Mouse (Mus musculus): ENCODE data around the gene Cysrt1. TPM values are rescaled to one million over a fixed set of nuclear protein-coding genes. Genes with fewer than 3 reads are reported as not detected.

The Cysrt1 gene
- polyA plus RNA-seq (2014; fragmentation: Illumina TruSeq; extraction: RNeasy Lipid Tissue Mini Kit (QIAGEN cat#74804); ENCODE audit: low read depth, low replicate concordance) = not detected

GRCm38 (mm10) chr2:25242101-25242506 is at the start of gene Cysrt1, which contains the start of gene Rnf208:
Gene Cysrt1 (minus strand): TSS chr2:25242452.
Gene Rnf208 (plus strand): TSS chr2:25242255.

DNA sequence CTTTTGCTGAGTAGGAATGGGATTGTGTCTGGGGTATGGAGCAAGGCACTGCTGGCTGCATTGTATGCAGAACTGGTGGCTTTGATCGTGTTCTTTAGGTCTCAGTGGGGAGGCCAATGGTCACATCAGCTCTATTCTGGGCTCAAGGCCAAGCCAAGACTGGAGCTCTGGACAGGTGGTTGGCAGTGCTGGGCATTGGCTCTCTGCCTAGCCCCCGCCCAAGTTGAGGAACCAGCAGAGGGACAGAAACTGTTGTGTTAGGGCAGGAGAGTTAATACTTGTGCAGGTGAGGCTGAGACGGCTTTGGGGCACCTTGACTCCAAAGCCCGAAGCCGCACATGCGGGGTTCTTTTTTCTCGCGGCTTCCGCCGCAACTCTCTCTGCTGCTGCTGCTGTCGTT is 47.4 kb upstream of the Cysrt1 start, which contains the start of gene Lrrc26:
TSS of gene Lrrc26 (plus strand) at position 265 of the 400 bp plus-strand sequence.

GRCm38 (mm10) chr2:25287927-25288649 is 45.8 kb upstream of the Cysrt1 start, which contains the start of gene Tmem210:
Gene Tmem210 (plus strand): TSS chr2:25288145.

DNA sequence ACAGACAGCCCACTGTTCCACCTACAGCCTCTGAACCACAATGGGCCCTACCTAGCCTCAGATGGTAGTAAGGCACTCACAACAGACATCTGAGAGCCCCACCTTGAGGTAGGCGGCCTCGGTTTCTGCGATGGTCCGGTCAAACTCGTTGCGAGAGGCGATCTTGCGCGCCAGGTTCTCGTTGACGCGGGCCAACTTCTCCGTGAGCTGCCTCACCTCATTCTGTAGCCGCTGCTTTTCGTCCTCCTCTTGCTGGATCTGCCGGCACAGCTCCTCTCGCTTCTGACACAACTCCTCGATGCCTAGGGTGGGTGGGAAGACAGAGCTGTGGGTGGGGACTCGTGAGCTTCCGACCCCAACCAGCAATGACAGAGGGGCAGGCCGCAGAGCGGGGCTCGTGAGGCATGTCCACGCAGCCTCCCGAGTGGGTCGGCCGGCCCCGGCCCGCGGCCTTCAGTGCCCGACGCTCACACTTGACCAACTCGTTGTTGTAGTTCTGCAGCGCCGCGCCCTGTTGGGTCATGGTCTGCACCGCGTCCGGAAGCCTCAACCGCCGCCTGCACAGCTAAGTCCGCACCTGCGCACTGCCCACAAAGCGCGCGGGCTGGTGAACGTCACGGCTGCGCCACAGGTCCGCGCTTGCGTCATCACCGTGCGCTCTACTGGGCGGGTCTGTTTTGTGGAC is 29.7 kb upstream of the Cysrt1 start, which contains the start of the genes Ssna1 and Anapc2:
TSS of gene Ssna1 (minus strand) at position 612 of the 685 bp plus-strand sequence.
TSS of gene Anapc2 (plus strand) at position 652 of the 685 bp plus-strand sequence.

DNA sequence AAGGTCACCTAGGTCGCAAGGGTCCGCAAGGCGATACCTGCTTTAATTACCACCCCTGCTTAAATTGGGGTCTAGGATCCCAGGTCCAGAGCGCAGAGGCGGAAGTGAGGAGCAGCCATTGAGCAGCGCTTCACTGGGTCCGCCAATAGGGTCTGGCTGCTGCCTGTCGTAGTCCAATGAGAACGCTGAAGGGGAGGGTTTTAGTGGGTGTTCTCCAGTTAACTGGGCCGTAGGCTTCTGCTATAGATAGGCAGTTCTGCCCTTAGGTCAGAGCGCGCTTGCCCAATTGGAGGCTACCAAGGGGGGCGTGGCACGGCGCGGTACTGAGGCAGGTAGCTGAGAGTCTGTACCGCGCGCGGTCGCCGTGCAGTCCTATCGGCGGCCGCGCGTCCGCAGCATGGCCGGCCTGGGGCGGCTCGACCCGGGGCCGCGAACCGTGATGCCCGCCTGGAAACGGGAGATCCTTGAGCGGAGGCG is 20.1 kb upstream of the Cysrt1 start, which contains the start of gene Tprn:
TSS of gene Tprn (plus strand) at position 328 of the 477 bp plus-strand sequence.

GRCm38 (mm10) chr2:25255284-25255779 is 13.1 kb upstream of the Cysrt1 start, which contains the start of gene Tmem203:
Gene Tmem203 (plus strand): TSS chr2:25255439.

GRCm38 (mm10) chr2:25246183-25247072 is 4.2 kb upstream of the Cysrt1 start, which contains the start of gene AL732309.1:
Gene AL732309.1 (minus strand): TSS chr2:25246863.

GRCm38 (mm10) chr2:25236614-25237013 is 5.6 kb downstream of the Cysrt1 start, which contains the start of gene Rnf224:
Gene Rnf224 (minus strand): TSS chr2:25236787.

GRCm38 (mm10) chr2:25234050-25234449 is 8.2 kb downstream of the Cysrt1 start, which contains the start of gene Slc34a3:
Gene Slc34a3 (minus strand): TSS chr2:25234364.

GRCm38 (mm10) chr2:25224492-25224765 is 17.8 kb downstream of the Cysrt1 start, which contains the start of gene Tubb4b:
Gene Tubb4b (minus strand): TSS chr2:25224702.

GRCm38 (mm10) chr2:25218445-25218844 is 23.8 kb downstream of the Cysrt1 start, which contains the start of gene Fam166a:
Gene Fam166a (plus strand): TSS chr2:25218745.

DNA sequence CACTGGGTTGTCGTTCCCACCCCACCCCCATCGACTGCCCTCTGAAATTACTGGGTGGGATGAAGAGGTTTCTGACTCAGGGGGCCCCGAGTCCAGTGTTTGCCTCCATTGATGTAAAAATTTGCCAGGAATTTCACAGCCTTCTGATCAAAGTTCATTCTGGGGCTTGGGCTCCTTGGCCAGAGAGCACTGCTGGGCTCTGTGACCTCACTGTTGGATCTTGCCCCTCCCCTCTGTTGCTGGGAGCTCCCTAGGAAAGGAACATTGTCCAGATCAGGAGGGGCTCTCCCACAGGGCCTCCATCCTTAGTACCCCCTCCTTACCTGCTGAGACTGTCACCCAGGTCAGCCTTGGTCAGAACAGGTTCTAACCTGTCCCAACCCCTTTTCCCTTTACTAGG is 27.8 kb downstream of the Cysrt1 start, which contains the start of gene Stpg3:
TSS of gene Stpg3 (minus strand) at position 194 of the 400 bp plus-strand sequence.

DNA sequence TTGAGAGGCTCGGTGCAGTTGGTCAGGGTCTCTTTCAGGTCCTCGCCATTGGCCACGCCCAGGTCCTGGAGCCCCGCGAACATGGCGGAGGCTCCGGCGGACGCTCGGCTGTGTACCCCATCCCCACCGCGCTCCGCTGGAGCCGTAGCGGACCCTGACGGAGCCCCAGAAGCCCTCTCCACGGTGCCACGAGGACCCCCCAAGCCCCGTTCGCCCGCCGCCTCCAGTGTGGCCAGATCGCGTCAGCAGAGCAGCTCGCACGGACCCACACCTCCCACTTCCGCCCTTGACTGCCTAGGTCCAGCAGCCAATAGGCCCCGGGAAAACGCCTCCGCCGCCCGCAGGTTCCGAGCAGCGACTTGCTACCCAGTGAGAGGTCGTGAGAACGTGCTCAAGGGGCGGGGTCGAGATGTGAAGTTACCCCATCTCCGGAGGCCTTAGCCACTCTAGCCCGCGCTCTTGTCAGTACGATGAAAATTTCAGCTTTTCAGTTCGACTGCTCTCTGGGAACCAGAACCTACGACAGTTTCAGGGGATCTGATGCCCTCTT is 31.1 kb downstream of the Cysrt1 start, which contains the start of gene Nelfb:
TSS of gene Nelfb (minus strand) at position 369 of the 550 bp plus-strand sequence.

DNA sequence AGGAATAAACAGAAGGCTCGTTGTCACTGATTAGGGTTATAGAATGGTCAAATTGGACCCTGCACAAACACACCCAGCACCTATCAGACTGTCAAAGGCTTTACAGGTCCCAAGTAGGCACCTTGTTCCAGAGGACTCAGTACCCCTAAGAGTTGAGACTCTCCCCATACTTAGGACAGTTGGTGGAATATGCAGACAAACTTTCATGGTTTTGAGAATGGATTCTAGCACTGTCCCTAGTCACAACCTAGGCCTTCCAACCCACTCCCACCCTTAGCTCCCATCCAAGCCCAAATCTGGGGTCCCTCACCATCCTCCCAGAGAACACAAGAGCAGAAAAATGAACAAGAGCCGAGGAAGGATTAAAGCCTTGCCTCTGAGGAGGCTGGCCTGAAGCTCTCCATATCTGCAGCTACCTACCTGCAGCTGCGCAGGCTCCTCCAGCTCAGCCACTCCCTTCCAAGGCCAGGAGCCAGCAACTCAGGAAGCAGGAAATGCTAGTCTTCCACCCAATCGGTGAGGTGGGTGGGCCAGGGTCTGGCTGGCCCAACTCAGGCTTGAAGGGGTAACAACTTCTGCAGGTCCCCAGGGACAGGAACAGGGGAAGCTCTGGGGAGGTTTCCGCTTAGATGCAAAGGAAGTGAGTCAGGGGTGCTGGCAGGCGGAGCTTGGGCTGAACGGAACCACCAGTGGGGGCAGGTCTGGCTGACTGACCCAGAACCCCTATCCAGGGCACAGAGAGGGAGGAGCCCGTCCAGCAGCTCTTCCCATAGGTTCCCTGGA is 45.9 kb downstream of the Cysrt1 start, which contains the start of gene Tor4a:
TSS of gene Tor4a (minus strand) at position 715 of the 783 bp plus-strand sequence.

Other genes with a start within 250 kb of the Cysrt1 start
- gene Nsmf, start 188.1 kb downstream of the Cysrt1 start, polyA plus RNA-seq (2014; fragmentation: Illumina TruSeq; extraction: RNeasy Lipid Tissue Mini Kit (QIAGEN cat#74804); ENCODE audit: low read depth, low replicate concordance) = 16.6 TPM
- 33.1 TPM for gene Entpd8, start 162.1 kb downstream of the Cysrt1 start, polyA plus RNA-seq (2014; fragmentation: Illumina TruSeq; extraction: RNeasy Lipid Tissue Mini Kit (QIAGEN cat#74804); ENCODE audit: low read depth, low replicate concordance)
- not detected for gene Noxa1, start 147.3 kb downstream of the Cysrt1 start, polyA plus RNA-seq (2014; fragmentation: Illumina TruSeq; extraction: RNeasy Lipid Tissue Mini Kit (QIAGEN cat#74804); ENCODE audit: low read depth, low replicate concordance)
- 0.61 TPM for gene Nrarp, start 61.7 kb downstream of the Cysrt1 start, polyA plus RNA-seq (2014; fragmentation: Illumina TruSeq; extraction: RNeasy Lipid Tissue Mini Kit (QIAGEN cat#74804); ENCODE audit: low read depth, low replicate concordance)
- 0.56 TPM for gene Tor4a, start 45.6 kb downstream of the Cysrt1 start, polyA plus RNA-seq (2014; fragmentation: Illumina TruSeq; extraction: RNeasy Lipid Tissue Mini Kit (QIAGEN cat#74804); ENCODE audit: low read depth, low replicate concordance)
- gene Nelfb, start 31.0 kb downstream of the Cysrt1 start, polyA plus RNA-seq (2014; fragmentation: Illumina TruSeq; extraction: RNeasy Lipid Tissue Mini Kit (QIAGEN cat#74804); ENCODE audit: low read depth, low replicate concordance) = 4.3 TPM
- gene Stpg3, start 27.8 kb downstream of the Cysrt1 start, polyA plus RNA-seq (2014; fragmentation: Illumina TruSeq; extraction: RNeasy Lipid Tissue Mini Kit (QIAGEN cat#74804); ENCODE audit: low read depth, low replicate concordance) = not detected
- not detected for gene Fam166a, start 23.7 kb downstream of the Cysrt1 start, polyA plus RNA-seq (2014; fragmentation: Illumina TruSeq; extraction: RNeasy Lipid Tissue Mini Kit (QIAGEN cat#74804); ENCODE audit: low read depth, low replicate concordance)
- 31.1 TPM for gene Tubb4b, start 17.8 kb downstream of the Cysrt1 start, polyA plus RNA-seq (2014; fragmentation: Illumina TruSeq; extraction: RNeasy Lipid Tissue Mini Kit (QIAGEN cat#74804); ENCODE audit: low read depth, low replicate concordance)
- gene Slc34a3, start 8.1 kb downstream of the Cysrt1 start, polyA plus RNA-seq (2014; fragmentation: Illumina TruSeq; extraction: RNeasy Lipid Tissue Mini Kit (QIAGEN cat#74804); ENCODE audit: low read depth, low replicate concordance) = not detected
- gene Rnf224, start 5.7 kb downstream of the Cysrt1 start, polyA plus RNA-seq (2014; fragmentation: Illumina TruSeq; extraction: RNeasy Lipid Tissue Mini Kit (QIAGEN cat#74804); ENCODE audit: low read depth, low replicate concordance) = not detected
- gene Rnf208, start 197 bp downstream of the Cysrt1 start, polyA plus RNA-seq (2014; fragmentation: Illumina TruSeq; extraction: RNeasy Lipid Tissue Mini Kit (QIAGEN cat#74804); ENCODE audit: low read depth, low replicate concordance) = not detected
- gene AL732309.1, start 4.4 kb upstream of the Cysrt1 start, polyA plus RNA-seq (2014; fragmentation: Illumina TruSeq; extraction: RNeasy Lipid Tissue Mini Kit (QIAGEN cat#74804); ENCODE audit: low read depth, low replicate concordance) = 0.69 TPM
- 0.85 TPM for gene Tmem203, start 13.0 kb upstream of the Cysrt1 start, polyA plus RNA-seq (2014; fragmentation: Illumina TruSeq; extraction: RNeasy Lipid Tissue Mini Kit (QIAGEN cat#74804); ENCODE audit: low read depth, low replicate concordance)
- gene Tprn, start 20.2 kb upstream of the Cysrt1 start, polyA plus RNA-seq (2014; fragmentation: Illumina TruSeq; extraction: RNeasy Lipid Tissue Mini Kit (QIAGEN cat#74804); ENCODE audit: low read depth, low replicate concordance) = 0.19 TPM
- gene Ssna1, start 30.0 kb upstream of the Cysrt1 start, polyA plus RNA-seq (2014; fragmentation: Illumina TruSeq; extraction: RNeasy Lipid Tissue Mini Kit (QIAGEN cat#74804); ENCODE audit: low read depth, low replicate concordance) = 2.6 TPM
- 7.9 TPM for gene Anapc2, start 30.0 kb upstream of the Cysrt1 start, polyA plus RNA-seq (2014; fragmentation: Illumina TruSeq; extraction: RNeasy Lipid Tissue Mini Kit (QIAGEN cat#74804); ENCODE audit: low read depth, low replicate concordance)
- gene Tmem210, start 45.7 kb upstream of the Cysrt1 start, polyA plus RNA-seq (2014; fragmentation: Illumina TruSeq; extraction: RNeasy Lipid Tissue Mini Kit (QIAGEN cat#74804); ENCODE audit: low read depth, low replicate concordance) = not detected
- not detected for gene Lrrc26, start 47.5 kb upstream of the Cysrt1 start, polyA plus RNA-seq (2014; fragmentation: Illumina TruSeq; extraction: RNeasy Lipid Tissue Mini Kit (QIAGEN cat#74804); ENCODE audit: low read depth, low replicate concordance)
- gene Grin1, start 76.7 kb upstream of the Cysrt1 start, polyA plus RNA-seq (2014; fragmentation: Illumina TruSeq; extraction: RNeasy Lipid Tissue Mini Kit (QIAGEN cat#74804); ENCODE audit: low read depth, low replicate concordance) = not detected
- 8.7 TPM for gene Man1b1, start 89.9 kb upstream of the Cysrt1 start, polyA plus RNA-seq (2014; fragmentation: Illumina TruSeq; extraction: RNeasy Lipid Tissue Mini Kit (QIAGEN cat#74804); ENCODE audit: low read depth, low replicate concordance)
- 4.9 TPM for gene Dpp7, start 113.9 kb upstream of the Cysrt1 start, polyA plus RNA-seq (2014; fragmentation: Illumina TruSeq; extraction: RNeasy Lipid Tissue Mini Kit (QIAGEN cat#74804); ENCODE audit: low read depth, low replicate concordance)
- 1.8 TPM for gene Uap1l1, start 123.2 kb upstream of the Cysrt1 start, polyA plus RNA-seq (2014; fragmentation: Illumina TruSeq; extraction: RNeasy Lipid Tissue Mini Kit (QIAGEN cat#74804); ENCODE audit: low read depth, low replicate concordance)
- not detected for gene Sapcd2, start 129.9 kb upstream of the Cysrt1 start, polyA plus RNA-seq (2014; fragmentation: Illumina TruSeq; extraction: RNeasy Lipid Tissue Mini Kit (QIAGEN cat#74804); ENCODE audit: low read depth, low replicate concordance)
- not detected for gene Entpd2, start 153.4 kb upstream of the Cysrt1 start, polyA plus RNA-seq (2014; fragmentation: Illumina TruSeq; extraction: RNeasy Lipid Tissue Mini Kit (QIAGEN cat#74804); ENCODE audit: low read depth, low replicate concordance)
- gene Npdc1, start 156.9 kb upstream of the Cysrt1 start, polyA plus RNA-seq (2014; fragmentation: Illumina TruSeq; extraction: RNeasy Lipid Tissue Mini Kit (QIAGEN cat#74804); ENCODE audit: low read depth, low replicate concordance) = 1.1 TPM
- gene Fut7, start 180.8 kb upstream of the Cysrt1 start, polyA plus RNA-seq (2014; fragmentation: Illumina TruSeq; extraction: RNeasy Lipid Tissue Mini Kit (QIAGEN cat#74804); ENCODE audit: low read depth, low replicate concordance) = not detected
- gene Abca2, start 186.3 kb upstream of the Cysrt1 start, polyA plus RNA-seq (2014; fragmentation: Illumina TruSeq; extraction: RNeasy Lipid Tissue Mini Kit (QIAGEN cat#74804); ENCODE audit: low read depth, low replicate concordance) = 2.0 TPM
- not detected for gene Clic3, start 214.4 kb upstream of the Cysrt1 start, polyA plus RNA-seq (2014; fragmentation: Illumina TruSeq; extraction: RNeasy Lipid Tissue Mini Kit (QIAGEN cat#74804); ENCODE audit: low read depth, low replicate concordance)
- gene Paxx, start 218.6 kb upstream of the Cysrt1 start, polyA plus RNA-seq (2014; fragmentation: Illumina TruSeq; extraction: RNeasy Lipid Tissue Mini Kit (QIAGEN cat#74804); ENCODE audit: low read depth, low replicate concordance) = 57.0 TPM
- gene Ptgds, start 227.6 kb upstream of the Cysrt1 start, polyA plus RNA-seq (2014; fragmentation: Illumina TruSeq; extraction: RNeasy Lipid Tissue Mini Kit (QIAGEN cat#74804); ENCODE audit: low read depth, low replicate concordance) = 2.1 TPM